Mouse (Mus musculus) yolk sac, embryonic 10.5 days (tissue): Measurements from ENCODE around the gene Slc1a5.

ENCODE experiments used
- DNase-seq: peaks from one replicate; pipeline ENCODE4 v3.0.0-alpha.2; 2017; ENCODE audit warnings: low spot score

Slc1a5 gene

DNA sequence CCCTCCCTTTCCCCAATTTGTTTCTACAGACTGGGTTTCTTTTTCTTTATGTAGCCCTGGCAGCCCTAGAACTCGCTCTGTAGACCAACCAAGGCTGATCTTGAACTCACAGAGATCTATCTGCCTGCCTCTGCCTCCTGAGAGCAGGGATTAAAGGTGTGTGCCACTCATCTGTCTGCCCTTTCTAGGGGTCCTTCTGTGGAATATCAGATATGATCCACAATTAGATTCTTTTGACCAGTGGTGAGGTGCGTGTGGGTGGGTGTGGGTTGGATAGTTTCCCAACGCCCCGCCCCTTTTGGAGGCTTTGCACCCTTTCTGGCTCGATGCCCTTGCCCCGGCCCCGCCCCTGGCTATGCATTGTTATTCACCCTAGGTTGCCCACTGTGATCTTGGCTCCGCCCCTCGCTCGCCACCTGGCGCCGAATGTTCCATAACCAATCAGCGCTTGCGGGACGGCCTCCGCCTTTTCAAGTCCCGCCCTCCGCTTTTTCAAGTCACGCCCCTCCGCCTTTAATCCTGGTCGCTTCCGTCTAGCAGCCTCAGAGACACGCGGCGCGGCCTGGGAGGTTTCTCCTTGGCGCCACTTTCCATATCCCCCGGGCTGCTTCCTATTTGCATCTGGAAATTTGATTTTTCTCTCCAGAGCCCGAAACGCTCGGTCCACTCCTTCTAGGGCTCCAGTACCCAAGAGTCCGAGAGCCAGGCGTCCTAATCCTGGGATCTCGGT is at the start of gene Slc1a5:
Slc1a5 (plus strand) TSS at position 516 of the 730 bp plus-strand sequence.
- DNase-seq: peak; percentile 90

DNA sequence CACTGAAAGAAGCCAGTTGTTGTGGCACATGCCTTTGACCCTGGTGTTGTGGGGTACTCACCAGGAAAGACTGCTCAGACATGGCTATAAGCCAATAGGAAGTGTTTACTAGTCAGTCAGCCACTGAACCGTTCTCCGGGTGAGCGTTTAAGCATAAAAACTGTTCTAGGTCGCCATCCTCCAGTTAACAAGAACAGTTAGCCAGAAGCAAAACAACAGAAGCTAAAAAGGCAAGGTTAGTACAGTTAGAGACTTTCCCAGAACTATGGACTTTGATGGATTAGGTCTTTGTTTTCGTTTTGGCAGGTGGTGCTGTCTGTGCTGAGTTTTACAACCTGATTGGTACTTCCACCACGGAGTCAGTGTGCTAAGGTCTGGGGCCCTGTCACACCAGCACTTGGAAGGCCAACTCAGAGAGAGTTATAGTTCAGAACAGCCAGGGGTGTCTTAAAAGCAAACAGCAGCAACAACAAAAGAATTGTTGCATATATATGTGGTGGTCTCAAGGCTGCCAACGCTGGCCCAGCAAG is 49.2 kb upstream of the Slc1a5 start:
- DNase-seq: no peak

DNA sequence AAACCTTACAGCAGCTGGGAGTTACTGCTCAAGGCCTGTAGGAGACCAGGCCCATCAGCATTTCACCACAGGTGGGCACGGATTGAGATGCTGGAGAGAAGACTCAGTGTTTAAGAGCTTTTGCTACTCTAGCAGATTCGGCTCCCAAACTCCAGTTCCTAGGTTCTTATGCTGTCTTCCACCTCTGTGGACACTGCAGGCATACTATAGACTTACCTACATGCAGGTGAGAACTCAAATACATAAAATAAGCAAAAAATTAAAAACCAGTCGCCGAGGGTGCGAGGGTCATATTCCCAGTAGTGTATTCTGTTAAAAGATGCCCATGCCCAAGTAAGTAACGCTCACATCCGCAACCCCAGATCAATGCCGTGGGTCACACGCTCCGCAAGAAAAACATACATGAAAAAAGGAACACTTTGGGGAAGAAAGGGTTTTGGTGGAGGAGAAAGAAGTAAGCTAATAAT is 43.5 kb upstream of the Slc1a5 start:
- DNase-seq: no peak

DNA sequence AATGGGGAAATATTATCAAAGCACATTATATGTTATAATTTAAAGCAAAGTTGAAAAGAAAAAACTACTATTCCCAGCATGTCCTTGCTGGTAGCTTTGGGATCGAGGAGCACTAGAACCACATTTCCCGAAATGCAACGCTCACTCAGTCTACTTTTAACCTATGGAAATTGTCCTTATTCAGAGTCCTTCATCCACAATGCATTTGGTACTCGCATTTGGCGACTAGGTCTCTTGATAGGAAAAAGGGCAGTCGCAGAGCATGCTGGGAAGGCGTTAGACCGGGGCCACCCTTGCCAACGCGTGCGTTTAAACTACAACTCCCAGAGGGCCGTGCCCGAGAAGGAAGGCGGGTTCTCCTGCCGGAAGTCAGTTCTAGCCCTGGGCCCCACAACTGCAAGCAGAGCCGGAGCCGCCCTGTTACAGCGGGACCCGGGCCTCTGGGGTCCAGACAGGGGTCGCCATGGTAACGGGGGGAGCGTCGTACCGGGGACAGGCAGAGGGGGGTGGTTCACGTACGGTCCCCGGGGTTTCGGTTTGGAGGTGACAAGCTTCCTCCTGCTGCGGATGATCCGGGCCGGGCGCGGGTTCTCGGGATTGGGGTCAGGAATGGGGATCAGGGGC is 43.0 kb upstream of the Slc1a5 start, which contains the start of gene Ap2s1:
Ap2s1 (plus strand) TSS at position 338 of the 624 bp plus-strand sequence.
- DNase-seq: peak; percentile 98

DNA sequence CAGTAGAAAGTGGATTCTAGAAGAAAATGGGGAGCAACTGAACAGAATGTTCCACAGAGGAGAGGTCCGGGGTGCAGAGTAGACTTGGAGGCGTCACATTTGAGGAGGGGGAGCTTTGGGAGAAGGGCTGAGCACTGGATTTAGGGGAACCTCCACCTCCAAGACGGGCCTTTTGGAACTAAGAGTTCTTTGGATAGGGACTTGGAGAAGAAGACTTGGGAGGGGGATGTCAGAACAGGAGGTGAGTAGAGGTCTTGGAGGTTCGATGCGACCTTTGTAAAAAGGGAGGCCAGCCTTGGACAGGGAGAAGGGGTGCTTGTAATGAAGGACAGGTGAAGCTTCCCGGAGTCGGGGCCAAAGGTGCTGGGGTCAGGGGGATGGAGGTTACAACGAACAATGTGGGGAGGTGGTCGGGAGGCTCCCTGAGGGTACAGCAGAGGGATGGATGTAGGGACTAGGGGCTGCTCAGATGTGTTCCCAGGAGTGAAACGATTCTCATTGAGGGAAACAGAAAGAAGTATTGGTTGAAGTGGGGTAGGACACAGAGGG is 42.0 kb upstream of the Slc1a5 start:
- DNase-seq: no peak

DNA sequence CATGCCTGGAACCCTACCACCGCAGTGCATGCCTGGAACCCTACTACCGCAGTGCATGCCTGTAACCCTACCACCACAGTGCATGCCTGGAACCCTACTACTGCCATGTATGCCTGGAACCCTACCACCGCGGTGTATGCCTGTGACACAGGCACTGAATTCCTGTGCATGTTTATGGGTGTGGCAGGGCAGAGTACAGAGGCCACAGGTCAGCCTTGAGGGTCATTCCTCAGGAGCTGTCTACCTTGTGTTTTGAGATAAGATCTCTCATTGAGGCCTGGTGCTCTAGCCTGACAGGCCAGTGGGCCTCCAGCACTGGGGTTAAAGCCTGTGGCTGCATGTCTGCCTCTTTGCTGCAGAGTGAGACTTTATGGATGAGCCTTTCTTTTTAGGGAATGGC is 35.8 kb upstream of the Slc1a5 start:
- peak; percentile 66 for DNase-seq

DNA sequence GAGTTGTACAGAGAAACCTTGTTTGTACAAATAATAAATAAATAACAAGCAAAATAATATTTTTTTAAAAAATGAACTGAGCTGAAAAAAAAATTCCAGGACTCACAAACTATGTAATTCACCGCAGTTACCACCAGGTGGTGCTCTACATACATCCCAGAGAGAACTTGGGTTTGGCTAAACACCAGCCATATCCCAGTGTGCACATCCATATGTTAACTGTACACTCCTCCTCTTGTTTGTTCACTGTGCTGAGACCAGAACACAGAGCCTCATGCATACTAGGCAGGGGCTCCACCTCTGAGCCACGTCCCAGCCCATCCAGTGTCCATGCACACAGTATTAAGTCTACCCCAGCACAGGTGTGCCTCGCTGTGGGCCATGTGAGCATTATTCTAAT is 35.0 kb upstream of the Slc1a5 start:
- peak; percentile 31 for DNase-seq

DNA sequence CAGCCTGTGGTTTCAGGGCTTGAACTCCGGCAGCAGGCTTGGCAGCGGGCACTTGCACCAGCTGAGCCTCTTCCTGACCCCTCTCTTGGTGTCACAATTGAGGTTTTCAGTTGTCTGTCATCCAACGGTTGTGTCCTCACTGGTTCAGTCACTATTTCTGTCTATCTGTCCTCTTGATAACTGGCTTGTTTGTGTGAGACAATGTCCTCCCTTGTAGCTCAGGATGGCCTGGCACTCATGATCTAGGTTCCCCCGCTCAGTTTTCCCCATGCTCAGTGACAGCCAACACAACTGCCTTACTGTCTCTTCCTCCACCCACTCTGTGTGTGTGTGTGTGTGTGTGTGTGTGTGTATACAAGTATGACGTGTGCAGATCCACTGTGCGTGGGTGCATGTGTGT is 33.5 kb upstream of the Slc1a5 start:
- DNase-seq: no peak

DNA sequence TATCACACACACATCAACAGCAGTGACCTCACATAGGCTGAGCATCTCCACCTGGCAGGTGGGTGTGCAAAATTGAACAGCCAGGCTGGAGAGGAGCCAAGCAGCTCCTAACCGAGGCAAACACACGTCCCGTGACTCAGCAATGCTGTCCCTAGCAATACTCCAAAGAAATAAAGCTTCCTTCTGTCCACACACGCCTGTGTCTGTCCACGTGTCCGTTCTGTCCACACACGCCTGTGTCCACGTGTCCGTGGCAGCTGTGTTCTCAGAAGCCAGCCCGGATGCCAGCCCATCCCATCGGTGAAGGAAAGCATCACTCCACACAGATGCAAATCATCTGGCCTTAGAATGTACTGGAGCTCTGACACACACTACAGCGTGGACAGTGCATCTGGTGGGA is 29.1 kb upstream of the Slc1a5 start:
- DNase-seq: no peak

DNA sequence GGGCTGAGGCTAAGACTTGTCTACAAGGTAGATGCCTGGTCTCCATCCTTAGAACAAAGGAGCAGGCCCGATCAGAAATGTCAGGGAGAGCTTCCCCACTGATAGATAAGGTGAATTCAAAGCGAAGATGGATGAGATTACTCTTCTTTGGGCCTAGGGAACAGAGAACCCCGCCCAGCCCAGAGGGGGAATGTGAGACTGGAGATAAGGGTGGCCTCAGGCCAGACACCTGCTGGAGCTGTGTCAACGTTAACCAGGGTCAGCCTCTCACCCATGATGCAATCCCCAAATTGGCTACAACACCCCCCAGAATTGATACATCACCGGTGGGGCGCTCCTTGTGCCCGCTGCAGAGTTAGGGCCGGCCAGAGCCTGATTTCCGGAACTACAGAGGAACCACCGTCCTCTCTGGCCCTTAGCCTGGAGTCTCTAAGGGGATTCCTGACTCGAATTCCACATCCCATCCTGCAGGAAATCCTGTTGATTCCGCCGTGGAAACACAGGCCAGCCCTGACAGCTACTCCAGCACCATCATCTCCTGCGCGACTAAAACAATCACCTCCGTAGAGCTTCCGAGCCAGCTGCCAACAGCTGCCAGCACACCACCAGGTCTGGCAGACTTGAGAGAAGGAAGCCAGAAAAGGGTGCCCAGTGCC is 25.6 kb upstream of the Slc1a5 start:
- DNase-seq: no peak

DNA sequence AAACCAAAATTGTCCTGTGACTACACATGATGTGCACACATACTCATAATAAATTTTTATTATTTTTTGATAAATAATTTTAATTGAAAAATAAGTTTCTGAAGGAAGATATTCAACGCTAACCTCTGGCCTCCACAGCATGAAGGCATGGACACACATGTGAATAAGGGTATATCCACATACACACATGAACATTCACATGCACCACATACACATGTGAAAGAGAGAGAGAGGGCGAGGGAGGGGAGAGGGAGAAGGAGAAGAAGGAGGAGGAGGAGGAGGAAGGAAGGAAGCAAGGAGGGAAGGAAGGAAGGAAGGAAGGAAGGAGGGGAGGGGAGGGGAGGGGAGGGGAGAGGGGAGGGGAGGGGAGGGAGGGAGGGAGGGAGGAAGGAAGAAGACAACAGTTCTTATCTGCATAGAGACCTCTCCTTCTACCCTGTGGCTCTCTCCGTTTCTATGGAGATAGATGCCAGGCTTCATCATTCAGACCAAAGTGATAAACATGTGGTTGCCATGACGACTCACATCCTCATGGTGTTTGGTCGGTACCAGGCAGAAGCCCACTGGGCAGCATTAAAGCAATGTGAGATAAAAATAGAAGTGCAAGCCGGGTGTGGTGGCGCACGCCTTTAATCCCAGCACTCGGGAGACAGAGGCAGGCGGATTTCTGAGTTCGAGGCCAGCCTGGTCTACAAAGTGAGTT is 22.1 kb upstream of the Slc1a5 start:
- no peak for DNase-seq

DNA sequence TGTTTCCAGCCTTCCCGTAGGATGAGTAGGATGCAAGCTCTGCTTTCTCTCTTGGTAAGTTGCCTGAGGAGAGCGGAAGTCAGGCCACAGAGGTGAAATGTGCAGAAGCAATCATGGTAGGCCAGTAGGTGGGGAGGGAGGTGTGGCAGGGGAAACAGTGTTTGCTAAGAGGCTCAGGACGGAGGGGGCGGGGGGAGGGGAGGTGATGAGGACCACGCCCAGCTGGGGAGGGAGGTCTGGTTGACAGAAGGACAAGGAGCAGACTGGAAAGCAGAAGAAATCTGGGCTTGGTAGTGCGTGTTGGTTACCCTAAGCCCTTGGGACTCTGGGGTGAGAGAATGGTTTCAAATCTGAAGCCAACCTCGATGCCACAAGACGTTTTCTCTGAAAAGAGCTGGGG is 20.8 kb upstream of the Slc1a5 start:
- peak; percentile 59 for DNase-seq

DNA sequence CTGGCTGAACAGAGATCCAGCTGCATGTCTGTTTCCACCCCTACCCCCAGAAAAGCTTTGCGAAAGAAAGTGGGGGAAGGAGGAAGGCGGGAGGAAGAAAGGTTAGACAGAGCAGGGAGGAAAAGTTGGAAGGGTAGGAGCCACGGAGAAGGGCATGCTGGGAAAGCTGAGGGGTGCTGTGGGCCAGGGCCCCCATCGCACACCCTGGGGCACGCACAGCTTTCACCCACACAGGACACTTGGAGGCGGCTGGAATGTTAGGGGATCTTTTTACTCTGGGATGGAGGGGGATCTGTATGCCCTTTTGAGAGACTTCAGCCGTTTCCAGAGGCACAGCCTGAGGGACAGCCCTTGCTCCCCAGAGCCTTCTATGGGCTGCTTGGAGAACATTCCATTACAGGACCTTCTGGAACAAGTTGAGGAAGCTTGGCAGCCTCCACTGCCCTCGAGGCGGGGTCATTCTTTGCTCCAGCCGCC is 20.1 kb upstream of the Slc1a5 start:
- DNase-seq: no peak

DNA sequence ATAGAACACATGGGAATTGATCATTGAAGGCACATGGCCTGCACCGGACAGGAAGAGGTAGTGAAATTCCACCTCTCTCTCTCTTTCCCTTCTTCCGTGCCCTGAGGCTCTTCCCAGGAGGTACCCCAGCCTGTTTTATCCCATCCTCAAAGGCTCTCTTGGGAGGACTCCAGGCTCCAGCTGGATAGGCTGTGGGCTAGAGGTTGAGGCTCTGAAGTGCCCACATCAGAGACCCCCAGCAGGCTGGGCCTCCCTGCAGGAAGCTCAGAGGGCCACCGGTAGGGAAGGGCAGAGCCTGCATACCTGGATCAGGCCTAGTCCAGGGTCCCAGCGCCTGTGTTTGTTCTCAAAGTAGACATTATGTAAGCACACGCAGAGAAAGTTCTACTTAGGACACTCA is 19.5 kb upstream of the Slc1a5 start:
- DNase-seq: no peak

DNA sequence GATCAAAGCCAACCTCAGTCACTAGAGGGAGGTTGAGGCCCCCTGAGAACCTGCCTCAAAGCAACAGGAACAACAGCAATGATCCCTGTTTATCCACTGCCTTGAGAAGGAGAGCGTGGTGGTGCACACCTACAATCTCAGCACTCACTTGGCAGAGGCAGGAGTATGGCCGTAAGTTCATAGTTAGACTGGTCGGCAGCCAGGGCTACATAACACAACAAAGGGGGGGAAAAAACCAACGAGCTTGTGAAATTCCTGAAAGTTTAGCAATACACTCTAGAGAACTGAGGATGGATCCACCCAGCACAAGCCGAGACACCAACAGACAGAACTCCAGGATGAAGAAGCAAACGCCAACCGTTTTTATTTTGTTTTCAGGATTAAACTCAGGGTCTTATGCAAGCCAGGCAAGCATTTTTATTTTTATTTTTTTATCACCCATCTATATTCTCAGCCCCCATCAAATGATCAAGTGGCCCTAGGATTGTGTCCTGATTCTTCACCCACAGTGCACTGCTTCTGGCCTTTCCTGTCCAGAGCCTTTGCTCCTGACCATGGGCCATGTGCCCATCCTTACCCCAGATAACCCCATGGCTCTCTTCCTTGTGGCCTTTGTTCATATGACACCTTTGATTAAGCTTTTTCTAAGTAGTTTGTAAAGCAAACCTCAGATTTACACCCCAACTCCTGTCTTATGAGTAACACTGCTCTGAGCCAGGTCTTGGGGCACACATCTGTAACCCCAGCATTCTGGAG is 17.5 kb upstream of the Slc1a5 start:
- no peak for DNase-seq

DNA sequence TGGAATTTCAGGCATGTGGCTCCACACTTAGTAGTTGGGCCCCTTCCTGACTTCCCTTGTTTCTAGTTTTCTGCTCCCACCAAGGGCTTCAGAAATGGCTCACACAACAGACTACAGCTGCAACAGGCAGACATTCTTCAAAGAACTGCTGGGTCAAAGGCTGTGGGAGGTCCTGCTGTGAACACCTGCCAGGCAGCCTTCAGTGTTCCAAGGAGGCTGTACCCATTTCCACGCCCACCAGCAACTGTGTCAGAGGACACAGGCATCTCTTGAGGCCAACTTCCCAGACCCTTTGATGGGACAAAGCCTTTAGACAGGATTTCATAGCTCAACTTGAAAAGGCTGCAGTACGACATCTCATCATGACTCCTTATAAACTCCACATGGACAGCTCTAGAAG is 14.7 kb upstream of the Slc1a5 start:
- no peak for DNase-seq

DNA sequence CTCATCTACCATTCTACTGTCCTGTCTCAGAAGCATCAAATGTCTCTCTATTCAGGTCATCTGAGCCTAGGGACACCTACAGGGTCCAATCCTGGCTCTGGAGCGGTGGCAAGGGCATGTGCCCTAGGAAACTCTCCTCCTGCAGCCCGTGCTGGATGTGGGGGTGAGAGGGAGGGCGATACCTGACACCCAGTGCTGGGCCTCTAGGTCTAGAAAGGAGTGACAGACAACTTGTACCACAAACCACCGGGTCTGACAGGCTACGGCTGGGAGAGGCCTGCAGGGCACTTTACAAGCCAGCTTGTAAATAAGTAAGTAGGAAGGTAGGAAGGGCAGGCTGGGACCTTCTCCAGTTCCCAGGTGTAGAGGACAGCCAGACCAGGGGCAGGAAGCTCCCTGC is 5.3 kb upstream of the Slc1a5 start:
- no peak for DNase-seq

DNA sequence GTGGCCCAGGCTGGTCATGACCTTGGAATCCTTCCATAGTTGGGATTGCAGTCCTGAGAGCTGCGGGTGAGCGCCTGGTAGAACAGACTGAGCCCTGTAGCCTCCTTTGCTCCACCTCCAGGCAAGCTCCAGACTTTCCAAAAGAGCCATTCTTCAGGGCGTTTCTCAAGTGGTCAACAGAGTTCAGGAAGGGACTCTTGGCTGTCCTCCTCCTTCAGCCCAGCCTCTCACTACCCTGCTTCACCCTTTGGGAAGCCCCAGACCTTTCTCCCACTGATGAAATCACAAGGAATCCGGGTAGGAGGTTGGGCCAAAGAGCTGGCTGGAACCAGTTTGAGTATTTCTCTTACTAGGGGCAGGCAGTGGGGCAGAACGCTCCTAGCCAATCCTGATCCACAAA is 1.1 kb upstream of the Slc1a5 start:
- no peak for DNase-seq

DNA sequence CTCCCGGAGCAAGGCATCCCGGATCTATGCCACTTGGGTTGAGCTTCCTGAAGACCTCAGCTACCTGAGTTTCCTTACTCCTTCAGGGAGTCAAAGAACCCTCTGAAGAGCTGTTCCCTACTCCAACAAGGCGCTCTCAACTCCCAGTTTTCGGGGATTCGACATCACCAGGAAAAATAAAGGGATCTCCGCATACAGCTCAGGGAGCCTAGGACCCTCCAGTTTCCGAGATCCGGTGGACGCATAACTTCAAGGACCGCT is 345 bp downstream of the Slc1a5 start:
- DNase-seq: no peak

DNA sequence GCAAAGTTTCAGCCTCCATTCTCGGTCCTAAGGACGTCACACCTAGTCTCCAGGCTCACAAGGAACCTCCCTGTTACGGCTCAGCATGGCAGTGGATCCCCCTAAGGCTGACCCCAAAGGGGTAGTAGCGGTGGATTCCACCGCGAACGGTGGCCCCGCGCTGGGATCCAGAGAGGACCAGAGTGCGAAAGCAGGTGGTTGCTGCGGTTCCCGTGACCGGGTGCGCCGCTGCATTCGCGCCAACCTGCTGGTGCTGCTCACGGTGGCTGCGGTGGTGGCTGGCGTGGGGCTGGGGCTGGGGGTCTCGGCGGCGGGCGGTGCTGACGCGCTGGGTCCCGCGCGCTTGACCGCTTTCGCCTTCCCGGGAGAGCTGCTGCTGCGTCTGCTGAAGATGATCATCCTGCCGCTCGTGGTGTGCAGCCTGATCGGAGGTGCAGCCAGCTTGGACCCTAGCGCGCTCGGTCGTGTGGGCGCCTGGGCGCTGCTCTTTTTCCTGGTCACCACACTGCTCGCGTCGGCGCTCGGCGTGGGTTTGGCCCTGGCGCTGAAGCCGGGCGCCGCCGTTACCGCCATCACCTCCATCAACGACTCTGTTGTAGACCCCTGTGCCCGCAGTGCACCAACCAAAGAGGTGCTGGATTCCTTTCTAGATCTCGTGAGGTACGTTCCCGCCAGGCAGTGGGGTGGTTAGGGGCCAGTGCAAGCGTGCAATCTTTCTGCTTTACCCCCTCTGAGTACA is 845 bp downstream of the Slc1a5 start:
- peak; percentile 39 for DNase-seq
